Mouse (Mus musculus): Measurements from ENCODE around the gene Agtpbp1. TPM values are rescaled to one million over a fixed set of nuclear protein-coding genes. Genes with fewer than 3 reads are reported as not detected.
"Not testable (repeated sequence)": the region's sequence is repeated elsewhere in the genome, so short reads cannot be mapped to it uniquely, and the experiment has no call there.

Agtpbp1 gene
- total RNA-seq (2017) = 56.3 and 72.4 TPM in 2 replicates

GRCm38 (mm10) chr13:59584947-59585647, at the start of gene Agtpbp1, which contains the start of gene Naa35:
Gene Agtpbp1 (minus strand): TSS chr13:59585227.
Gene Naa35 (plus strand): TSS chr13:59585259.
- ATAC-seq (replicated peaks; ENCODE audit: low read depth, poor library complexity, severe bottlenecking) = peak; percentile 95

GRCm38 (mm10) chr13:59634637-59635036, 49.6 kb upstream of the Agtpbp1 start:
- no peak for ATAC-seq (replicated peaks; ENCODE audit: low read depth, poor library complexity, severe bottlenecking)

- no peak for ATAC-seq (replicated peaks; ENCODE audit: low read depth, poor library complexity, severe bottlenecking)
Observed at GRCm38 (mm10) chr13:59626739-59627138, 41.7 kb upstream of the Agtpbp1 start.

GRCm38 (mm10) chr13:59624903-59625302, 39.9 kb upstream of the Agtpbp1 start:
- ATAC-seq (replicated peaks; ENCODE audit: low read depth, poor library complexity, severe bottlenecking) = no peak

- no peak for ATAC-seq (replicated peaks; ENCODE audit: low read depth, poor library complexity, severe bottlenecking)
Observed at GRCm38 (mm10) chr13:59624389-59624788, 39.4 kb upstream of the Agtpbp1 start.

GRCm38 (mm10) chr13:59621643-59622489, 36.8 kb upstream of the Agtpbp1 start:
- ATAC-seq (replicated peaks; ENCODE audit: low read depth, poor library complexity, severe bottlenecking) = no peak

- no peak for ATAC-seq (replicated peaks; ENCODE audit: low read depth, poor library complexity, severe bottlenecking)
Observed at GRCm38 (mm10) chr13:59618463-59618862, 33.4 kb upstream of the Agtpbp1 start.

- ATAC-seq (replicated peaks; ENCODE audit: low read depth, poor library complexity, severe bottlenecking) = no peak
Observed at GRCm38 (mm10) chr13:59615554-59615953, 30.5 kb upstream of the Agtpbp1 start.

GRCm38 (mm10) chr13:59615152-59615551, 30.1 kb upstream of the Agtpbp1 start:
- ATAC-seq (replicated peaks; ENCODE audit: low read depth, poor library complexity, severe bottlenecking) = no peak

- no peak for ATAC-seq (replicated peaks; ENCODE audit: low read depth, poor library complexity, severe bottlenecking)
Observed at GRCm38 (mm10) chr13:59613868-59614267, 28.8 kb upstream of the Agtpbp1 start.

GRCm38 (mm10) chr13:59610437-59610836, 25.4 kb upstream of the Agtpbp1 start:
- ATAC-seq (replicated peaks; ENCODE audit: low read depth, poor library complexity, severe bottlenecking) = no peak

- no peak for ATAC-seq (replicated peaks; ENCODE audit: low read depth, poor library complexity, severe bottlenecking)
Observed at GRCm38 (mm10) chr13:59609885-59610284, 24.9 kb upstream of the Agtpbp1 start.

GRCm38 (mm10) chr13:59605221-59605922, 20.3 kb upstream of the Agtpbp1 start:
- 0 out of 2 replicates have a peak, but pooled peaks have one; percentile 39 for ATAC-seq (replicated peaks; ENCODE audit: low read depth, poor library complexity, severe bottlenecking)

GRCm38 (mm10) chr13:59604511-59604910, 19.5 kb upstream of the Agtpbp1 start:
- ATAC-seq (replicated peaks; ENCODE audit: low read depth, poor library complexity, severe bottlenecking) = no peak

GRCm38 (mm10) chr13:59603096-59603495, 18.1 kb upstream of the Agtpbp1 start:
- ATAC-seq (replicated peaks; ENCODE audit: low read depth, poor library complexity, severe bottlenecking) = peak; percentile 54

- no peak for ATAC-seq (replicated peaks; ENCODE audit: low read depth, poor library complexity, severe bottlenecking)
Observed at GRCm38 (mm10) chr13:59592630-59593029, 7.6 kb upstream of the Agtpbp1 start.

- not testable (repeated sequence) for ATAC-seq (replicated peaks; ENCODE audit: low read depth, poor library complexity, severe bottlenecking)
Observed at GRCm38 (mm10) chr13:59592058-59592457, 7.0 kb upstream of the Agtpbp1 start.

- ATAC-seq (replicated peaks; ENCODE audit: low read depth, poor library complexity, severe bottlenecking) = no peak
Observed at GRCm38 (mm10) chr13:59590691-59591090, 5.7 kb upstream of the Agtpbp1 start.

- ATAC-seq (replicated peaks; ENCODE audit: low read depth, poor library complexity, severe bottlenecking) = no peak
Observed at GRCm38 (mm10) chr13:59589672-59590071, 4.6 kb upstream of the Agtpbp1 start.

GRCm38 (mm10) chr13:59587201-59587600, 2.2 kb upstream of the Agtpbp1 start:
- ATAC-seq (replicated peaks; ENCODE audit: low read depth, poor library complexity, severe bottlenecking) = no peak

- ATAC-seq (replicated peaks; ENCODE audit: low read depth, poor library complexity, severe bottlenecking) = no peak
Observed at GRCm38 (mm10) chr13:59585648-59586005, 600 bp upstream of the Agtpbp1 start.
